Mouse (Mus musculus) cerebellum, postnatal 10 days (tissue): ENCODE data around the gene Dbr1.

Experiments used
- DNase-seq, 2 experiments: peaks; one replicate each; pipeline ENCODE4 v3.0.0; 2021; ENCODE audit warnings: mixed read lengths in 2 of 2

Dbr1 gene

GRCm38 (mm10) chr9:99620196-99620595 is 44.6 kb downstream of the Dbr1 start:
- DNase-seq, result no peak

- DNase-seq, result no peak
Measured at GRCm38 (mm10) chr9:99622034-99622433, 46.4 kb downstream of the Dbr1 start.

GRCm38 (mm10) chr9:99622966-99623365 is 47.4 kb downstream of the Dbr1 start:
- DNase-seq, result no peak

- DNase-seq, result peak; percentile 9 to 12
Measured at GRCm38 (mm10) chr9:99624117-99624516, 48.5 kb downstream of the Dbr1 start.

- no peak for DNase-seq
Measured at GRCm38 (mm10) chr9:99628581-99628980, 53.0 kb downstream of the Dbr1 start.

- DNase-seq, result peak; percentile 82
Measured at GRCm38 (mm10) chr9:99629281-99630011, 53.8 kb downstream of the Dbr1 start, which contains the start of gene Dzip1l. TSS of gene Dzip1l (plus strand) at chr9:99629496.

- peak in 1 of 2 experiments; percentile 42 for DNase-seq
Measured at GRCm38 (mm10) chr9:99630071-99630470, 54.5 kb downstream of the Dbr1 start.

GRCm38 (mm10) chr9:99630528-99631125 is 55.0 kb downstream of the Dbr1 start:
- peak; percentile 11 to 14 for DNase-seq

- peak; percentile 20 to 31 for DNase-seq
Measured at GRCm38 (mm10) chr9:99631781-99632180, 56.2 kb downstream of the Dbr1 start.

- DNase-seq, result peak; percentile 29 to 37
Measured at GRCm38 (mm10) chr9:99632264-99632663, 56.7 kb downstream of the Dbr1 start.
